Mouse (Mus musculus) ovary, postnatal 36 days (tissue): ENCODE data around the gene Gemin4.

ENCODE experiments used
- DNase-seq: peaks from one replicate; pipeline ENCODE4 v3.0.0; 2022; ENCODE audit warnings: low spot score, mixed read lengths

Gene Gemin4

GRCm38 (mm10) chr11:76217390-76217800 lies at the start of gene Gemin4, which contains the start of gene Dbil5:
Gene Gemin4, minus strand, starts transcription at chr11:76217664.
Gene Dbil5, plus strand, starts transcription at chr11:76217608.
- peak; percentile 96 for DNase-seq

DNA sequence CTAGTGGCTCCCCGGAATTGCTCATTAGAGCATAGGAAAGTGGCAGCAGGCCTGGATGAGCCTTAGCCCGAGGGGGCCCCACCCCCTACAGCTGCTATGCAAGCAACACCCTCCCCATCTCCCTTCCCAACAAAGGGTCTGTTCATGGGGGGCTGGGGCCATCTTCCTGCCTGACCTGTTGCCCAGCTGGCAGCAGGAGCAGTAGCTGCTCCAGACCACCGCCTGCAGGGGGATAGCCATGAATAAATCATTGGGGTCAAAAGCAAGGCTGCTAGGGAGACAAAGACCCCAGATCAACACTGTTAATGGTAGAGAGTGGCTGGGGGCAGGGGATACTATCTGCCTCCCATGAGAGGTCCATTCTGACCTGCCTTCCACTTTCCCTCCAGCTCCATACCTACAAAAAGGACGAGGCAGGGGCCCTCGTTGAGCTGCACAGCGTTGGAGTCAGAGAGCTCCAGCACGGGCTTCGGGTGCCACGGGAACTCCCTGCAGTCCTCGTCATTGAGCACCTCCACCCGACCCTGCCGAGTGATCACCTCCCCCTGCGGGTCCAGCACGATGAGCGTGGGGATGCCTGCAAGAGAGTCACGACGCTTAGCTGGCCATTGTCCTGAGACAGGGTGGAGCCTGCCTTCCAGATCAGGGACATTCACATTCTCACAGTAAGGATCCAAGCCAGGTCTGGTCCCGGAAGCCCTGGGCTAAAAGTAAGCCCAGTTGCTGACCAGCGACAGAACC lies 45.3 kb upstream of the Gemin4 start:
- DNase-seq: no peak

DNA sequence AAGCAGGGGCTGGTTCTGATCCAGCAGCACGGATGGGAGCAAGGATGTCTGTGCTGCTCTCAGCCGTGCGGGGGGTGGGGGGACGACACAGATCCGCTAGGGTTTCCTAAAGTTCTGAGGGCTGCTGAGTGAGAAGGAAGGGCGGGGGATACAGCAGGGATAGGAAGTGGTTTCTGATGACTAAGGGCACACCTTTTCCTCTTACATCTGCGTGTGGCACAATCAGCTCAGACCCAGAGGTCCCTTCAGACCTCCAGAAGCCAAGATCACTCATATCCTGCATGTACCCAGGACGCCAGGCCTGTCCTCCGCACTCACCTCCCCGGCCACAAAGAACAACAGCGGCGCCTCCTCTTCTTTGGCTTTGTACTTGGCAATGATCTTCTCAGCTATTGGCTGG lies 43.8 kb upstream of the Gemin4 start:
- DNase-seq: no peak

GRCm38 (mm10) chr11:76260208-76261050 lies 43.0 kb upstream of the Gemin4 start:
- no peak for DNase-seq

GRCm38 (mm10) chr11:76258511-76258910 lies 41.0 kb upstream of the Gemin4 start:
- no peak for DNase-seq

DNA sequence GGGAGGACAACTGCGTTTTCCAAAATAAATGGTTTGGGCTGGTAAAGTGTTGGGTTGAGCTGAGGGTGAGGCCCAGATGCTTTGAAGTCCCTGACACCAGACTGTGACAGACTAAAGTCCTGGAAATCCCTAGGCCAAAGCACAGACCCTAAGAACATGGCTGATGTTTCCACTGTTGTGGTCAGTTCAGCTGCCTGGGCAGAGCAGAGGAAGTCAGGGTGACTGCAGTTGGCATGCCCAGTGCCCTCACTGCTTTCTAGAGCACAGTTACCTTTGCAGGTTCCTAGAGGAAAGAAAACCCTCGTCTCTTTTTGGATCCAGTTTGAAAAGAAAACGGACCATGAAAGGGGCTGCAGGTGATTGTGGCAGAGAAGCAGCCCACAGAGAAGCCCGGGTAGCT lies 39.9 kb upstream of the Gemin4 start:
- DNase-seq: no peak

DNA sequence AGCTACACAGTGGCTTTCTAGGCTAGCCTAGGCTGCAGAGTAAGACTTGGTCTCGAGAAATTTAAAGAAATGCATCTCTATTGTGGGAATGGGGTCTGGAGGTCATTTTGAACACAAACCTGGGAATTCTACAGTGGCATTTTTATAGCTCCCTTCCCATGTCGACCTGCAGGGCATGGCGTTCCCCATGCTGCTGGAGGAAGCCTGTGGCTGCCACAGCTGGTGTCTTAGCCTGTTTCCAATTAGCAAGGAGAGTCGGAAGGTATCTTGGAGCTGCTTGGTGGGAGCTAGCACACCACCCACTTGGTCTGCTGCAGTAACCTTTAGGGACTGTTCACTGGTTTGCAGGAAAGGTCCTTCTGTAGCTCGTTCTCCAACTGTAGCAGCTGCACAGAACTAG lies 38.7 kb upstream of the Gemin4 start:
- no peak for DNase-seq

DNA sequence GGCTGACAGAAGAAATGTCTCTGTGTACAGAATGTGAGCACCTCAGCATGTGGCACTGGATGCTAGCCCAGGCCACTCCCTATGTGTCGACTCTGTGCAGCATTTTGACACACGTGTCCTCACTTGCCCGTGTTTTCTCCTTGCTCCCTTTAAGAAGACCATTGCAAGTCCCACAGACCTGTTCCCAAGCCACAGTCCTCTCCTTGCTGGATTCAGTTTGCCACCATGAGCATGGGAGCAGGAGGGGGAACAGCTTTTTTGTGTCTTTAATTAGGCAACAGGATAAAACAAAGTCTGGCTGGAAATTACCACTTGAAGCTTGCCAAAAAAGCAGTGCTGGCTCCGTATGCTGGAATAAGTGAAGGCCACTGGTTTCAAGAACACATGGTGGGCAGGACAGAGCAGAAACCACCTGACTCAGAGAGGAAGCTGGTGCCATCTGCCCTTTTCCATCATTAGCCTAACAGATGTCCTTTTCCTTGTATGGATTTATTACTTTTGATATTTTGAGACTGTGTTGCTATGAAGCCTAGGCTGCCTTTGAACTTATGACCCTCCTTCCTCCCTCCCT lies 38.1 kb upstream of the Gemin4 start:
- DNase-seq: peak; percentile 6

DNA sequence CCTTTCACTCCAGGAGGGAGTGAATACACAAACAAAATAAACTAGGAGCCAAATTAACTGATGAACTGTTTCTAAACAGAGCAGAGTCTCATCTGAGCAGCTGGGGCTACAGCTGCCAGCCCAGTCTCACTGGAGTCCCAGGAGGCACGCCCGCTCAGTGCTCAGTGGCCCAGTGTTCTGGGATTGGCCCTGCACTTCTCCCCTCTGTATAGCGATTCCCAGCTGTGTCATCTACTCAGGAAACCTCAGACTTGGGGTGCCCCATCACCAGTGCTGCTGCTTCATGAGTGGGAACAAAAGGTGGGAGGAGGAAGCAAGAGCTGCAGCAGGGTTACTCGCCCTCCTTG lies 36.4 kb upstream of the Gemin4 start:
- no peak for DNase-seq

DNA sequence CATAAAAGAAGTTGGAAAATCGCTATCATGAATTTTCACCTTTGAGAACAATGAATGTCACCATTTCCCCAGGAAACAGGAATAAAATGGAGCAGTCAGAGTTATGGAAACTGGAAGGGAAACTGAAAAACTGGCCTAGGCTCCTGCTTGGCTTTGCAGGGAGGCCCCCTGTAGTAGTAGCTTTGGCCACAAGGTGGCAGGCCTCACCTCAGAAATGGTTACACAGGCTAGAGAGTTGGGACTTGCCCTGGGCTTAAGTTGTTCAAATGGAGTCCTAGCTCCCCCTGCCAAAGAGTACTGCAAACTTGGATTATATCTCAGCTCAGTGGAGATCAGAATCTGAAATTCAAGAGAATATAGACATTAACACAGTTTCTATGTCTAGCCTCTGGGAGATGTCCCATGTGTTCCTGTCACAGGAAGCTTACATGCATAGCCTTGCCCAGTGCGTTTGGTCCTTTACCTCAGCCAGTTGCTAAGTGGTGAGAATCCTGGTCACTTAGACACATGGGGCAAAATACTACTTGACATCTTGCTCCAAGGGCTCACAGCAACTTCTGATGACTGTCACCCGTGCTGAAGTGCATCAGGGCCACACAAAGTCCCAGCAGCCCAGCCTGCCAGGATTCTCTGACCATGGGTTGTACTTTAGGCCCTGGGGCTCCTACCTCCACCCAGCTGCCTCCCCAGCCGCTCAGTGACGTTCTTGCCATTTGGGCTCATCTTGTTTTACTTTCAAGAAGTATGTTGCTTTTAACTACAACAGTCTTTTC lies 35.9 kb upstream of the Gemin4 start:
- peak; percentile 85 for DNase-seq

- DNase-seq: no peak
Observed at GRCm38 (mm10) chr11:76252036-76252435, 34.6 kb upstream of the Gemin4 start.

- DNase-seq: no peak
Observed at GRCm38 (mm10) chr11:76247239-76247638, 29.8 kb upstream of the Gemin4 start.

GRCm38 (mm10) chr11:76246439-76246838 lies 29.0 kb upstream of the Gemin4 start:
- no peak for DNase-seq

DNA sequence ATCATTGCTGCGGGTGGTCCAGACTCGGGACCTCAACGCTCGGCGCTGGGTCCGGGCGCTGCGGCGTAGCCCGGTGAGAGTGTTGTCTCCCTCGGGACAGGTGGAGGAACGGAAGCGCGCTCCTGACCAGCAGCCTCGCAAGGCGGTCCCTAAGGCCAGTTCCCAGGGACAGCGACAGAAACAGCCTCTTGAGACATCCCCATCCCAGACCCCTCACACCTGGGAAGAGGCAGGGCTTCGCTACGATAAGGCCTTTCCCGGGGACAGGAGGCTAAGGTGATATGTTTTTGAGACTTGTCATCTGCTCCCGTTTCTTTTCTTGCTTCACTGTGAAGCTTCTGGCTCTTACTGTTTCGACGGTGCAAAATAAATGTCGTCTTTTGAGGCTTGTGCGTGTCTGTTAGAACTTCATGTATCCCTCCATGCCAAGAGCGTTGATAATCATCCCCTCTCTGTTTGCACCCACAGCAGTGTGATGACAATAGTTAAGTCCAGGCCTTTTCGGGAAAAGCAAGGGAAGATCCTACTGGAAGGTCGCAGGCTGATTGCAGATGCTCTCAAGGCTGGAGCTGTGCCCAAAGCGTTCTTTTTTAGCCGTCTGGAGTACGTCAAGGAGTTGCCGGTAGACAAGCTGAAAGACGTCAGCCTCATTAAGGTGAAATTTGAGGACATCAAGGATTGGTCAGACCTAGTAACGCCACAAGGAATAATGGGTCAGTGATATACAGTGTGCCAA lies 26.5 kb upstream of the Gemin4 start:
- DNase-seq: no peak

DNA sequence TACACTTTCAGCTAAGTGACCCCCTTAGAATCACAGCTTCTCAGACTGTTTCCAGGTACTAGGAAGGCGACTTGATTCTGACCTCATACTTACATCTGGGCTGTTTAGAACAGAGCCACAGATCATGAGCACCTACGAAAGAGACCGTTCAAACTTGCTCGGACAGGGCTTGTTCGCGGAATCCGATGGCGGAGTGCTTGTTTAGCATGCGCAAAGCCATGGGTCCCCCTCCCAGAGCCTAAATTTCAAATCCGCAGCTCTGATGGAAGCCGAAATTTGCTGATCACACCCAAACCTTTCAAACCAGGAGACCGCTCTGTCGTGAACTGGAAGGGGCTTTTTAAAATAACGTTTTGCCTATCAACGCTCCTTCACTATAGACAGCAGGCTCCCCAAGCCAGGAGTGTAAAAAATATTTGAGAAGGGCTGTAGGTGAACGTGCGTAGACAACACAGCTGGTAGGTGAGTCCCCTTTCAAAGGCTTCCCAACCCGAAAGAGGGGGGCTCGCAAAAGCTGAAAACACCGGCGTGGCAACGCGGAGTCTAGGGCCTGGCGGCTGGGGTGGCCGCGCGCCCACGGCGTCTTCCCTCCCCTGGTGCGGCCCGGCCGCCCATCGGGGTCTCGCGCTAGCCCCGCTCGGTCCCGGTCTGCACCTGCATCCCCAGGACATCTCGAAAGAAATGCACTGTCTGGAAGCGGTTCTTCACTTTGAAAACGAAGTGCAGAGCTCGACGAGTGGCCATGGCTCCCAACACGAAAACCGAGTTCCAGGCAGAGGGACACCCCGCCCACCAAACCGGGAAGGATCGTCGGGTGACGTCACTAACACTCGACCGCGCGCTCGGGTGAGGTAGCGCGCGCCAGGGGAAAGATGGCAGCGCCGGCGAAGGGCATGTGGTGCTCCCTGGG lies 25.7 kb upstream of the Gemin4 start, which contains the start of the genes Mrm3 and Glod4:
TSS of gene Mrm3 (plus strand) at position 815 of the 910 bp plus-strand sequence.
TSS of gene Glod4 (minus strand) at position 825 of the 910 bp plus-strand sequence.
- peak; percentile 91 for DNase-seq

DNA sequence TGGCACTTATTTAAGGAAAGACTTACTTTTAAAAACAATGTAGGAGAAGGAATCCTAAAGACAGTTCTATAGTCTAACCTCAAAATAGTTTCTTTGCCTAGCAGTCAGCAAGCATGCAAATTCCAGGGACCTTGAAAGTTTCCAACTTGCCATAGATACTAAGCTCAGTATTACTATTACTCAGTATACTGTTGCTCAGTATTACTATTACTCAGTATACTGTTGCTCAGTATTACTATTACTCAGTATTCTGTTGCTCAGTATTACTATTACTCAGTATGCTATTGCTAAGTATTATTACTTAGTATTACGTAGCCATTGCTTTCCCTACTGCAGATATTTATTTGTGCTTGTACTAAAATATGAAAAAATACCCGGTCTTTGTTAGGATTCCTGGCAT lies 22.3 kb upstream of the Gemin4 start:
- DNase-seq: no peak

DNA sequence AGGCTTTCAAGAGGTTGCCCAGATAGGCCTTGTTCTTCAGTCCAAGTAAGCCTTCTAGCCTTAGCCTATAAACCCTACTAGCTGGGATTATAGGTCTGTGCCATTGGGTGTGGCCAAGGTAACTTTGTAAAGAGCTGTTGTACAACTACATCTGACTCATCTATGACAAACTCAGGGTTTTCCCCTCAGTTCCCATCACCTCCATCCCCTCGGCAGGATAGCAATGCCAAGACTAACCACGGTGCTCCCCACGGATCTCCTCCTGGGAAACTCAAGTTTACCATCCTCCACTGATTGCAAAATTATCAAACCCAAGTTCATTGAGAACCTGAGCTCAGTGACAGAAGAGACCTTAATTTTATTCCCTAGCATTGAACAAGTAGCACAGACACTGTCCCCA lies 18.7 kb upstream of the Gemin4 start:
- DNase-seq: no peak

DNA sequence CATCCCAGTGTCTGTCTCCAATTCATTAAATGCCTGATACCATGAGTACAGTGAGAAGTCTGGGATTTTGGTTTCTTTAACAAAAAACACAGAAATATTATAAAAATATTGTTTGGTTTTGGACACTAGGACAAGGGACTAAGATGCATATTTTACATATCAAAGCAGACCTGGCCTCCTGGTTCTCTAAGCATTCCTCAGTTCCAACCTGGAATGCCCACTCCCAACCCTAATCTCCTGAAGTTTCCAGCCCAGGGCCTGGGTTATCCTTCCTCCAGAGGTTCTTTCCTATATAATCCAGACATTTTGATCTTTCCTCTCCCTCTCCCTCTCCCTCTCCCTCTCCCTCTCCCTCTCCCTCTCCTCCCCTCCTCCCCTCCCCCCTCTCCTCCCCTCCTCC lies 7.6 kb upstream of the Gemin4 start:
- DNase-seq: no peak

DNA sequence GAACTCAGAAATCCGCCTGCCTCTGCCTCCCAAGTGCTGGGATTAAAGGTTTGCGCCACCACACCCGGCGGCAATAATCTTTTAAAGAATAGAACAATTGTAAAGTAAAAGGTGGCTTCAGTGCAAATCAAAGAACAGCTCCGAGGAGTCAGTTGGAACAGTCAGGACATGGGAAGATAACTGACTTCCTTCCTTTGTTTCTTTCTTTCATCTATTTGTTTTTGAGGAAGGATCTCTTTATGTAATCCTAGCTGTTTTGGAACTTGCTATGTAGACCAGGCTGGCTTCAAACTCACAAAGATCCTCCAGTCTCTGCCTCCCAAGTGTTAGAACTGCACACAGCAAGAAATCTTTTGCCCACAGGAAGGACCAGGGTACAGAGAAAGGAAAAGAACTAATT lies 7.2 kb upstream of the Gemin4 start:
- no peak for DNase-seq

DNA sequence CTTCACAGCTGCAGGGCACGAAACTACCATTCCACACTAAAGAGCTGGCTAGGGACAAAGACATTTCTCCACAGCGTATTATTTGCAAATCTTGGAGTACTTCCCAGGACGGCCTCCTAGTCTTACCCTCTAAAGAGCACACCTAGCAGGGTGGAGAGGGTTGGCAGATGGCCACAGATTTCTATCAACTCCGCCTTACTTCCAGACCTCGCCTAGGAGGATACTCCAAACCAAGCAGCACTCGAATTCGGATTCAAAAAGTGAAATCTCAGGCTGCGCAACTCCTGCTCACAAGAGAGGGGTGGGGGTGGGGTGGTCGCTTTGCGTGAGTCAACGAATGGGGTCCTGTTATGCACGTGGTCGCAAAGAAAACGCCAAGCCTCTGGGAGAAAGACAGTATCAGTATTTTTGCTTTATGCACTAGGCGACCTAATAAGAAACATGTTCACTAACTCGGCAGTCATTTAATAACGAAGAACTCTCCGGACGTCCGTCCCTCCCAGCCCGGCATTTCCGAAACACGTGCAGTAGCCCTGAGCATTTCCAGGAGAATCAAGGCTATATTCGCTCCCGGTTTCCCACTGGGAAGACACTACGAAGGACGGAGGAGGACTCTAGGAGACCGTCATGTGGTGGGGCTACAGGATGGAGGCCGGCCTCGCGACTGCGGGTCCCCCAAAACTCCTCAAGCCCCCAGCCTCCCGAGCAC lies 629 bp downstream of the Gemin4 start:
- no peak for DNase-seq
